Mouse (Mus musculus): ENCODE data around the gene Sec62. TPM values are rescaled to one million over a fixed set of nuclear protein-coding genes. Genes with fewer than 3 reads are reported as not detected.

Gene Sec62
- total RNA-seq (2022): 100 to 1,000 TPM in 2 of 4 experiments, 10 to 100 TPM in 2; 91.1 to 113 (median 104) TPM

DNA sequence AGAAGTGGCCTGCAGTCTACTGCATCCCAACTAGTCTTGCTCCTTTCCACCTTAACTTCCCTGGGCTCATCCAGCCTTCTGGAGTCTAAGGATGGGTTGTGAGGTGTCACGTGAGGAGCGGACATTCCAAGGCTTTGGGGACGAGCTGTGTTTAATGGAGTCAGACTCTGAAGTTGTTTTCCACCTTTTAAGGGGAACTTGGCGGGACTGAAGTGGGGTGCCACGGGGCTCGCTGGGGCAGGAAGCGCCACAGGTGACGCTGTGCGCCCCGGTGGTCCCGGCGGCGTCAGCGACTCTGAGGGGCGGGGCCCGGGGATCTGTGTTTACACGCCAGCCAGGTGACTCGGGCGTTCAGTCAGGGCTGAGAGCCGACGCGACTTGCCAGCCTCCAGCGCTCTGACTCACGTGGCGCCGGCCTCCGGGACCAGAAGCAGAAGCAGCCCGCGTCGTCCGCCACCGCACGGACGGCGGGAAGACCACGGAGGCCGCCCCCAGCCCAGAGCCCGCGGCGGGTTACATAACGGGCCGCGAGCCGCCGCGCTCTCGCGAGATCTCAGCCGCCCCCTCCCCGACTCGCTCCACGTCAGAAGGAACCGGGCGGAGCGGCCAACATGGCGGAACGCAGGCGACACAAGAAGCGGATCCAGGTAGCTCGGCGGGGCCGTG is at the start of gene Sec62:
Gene Sec62, plus strand, starts transcription at position 139 of the 666 bp plus-strand sequence.
- DNase-seq: peak; percentile 87

DNA sequence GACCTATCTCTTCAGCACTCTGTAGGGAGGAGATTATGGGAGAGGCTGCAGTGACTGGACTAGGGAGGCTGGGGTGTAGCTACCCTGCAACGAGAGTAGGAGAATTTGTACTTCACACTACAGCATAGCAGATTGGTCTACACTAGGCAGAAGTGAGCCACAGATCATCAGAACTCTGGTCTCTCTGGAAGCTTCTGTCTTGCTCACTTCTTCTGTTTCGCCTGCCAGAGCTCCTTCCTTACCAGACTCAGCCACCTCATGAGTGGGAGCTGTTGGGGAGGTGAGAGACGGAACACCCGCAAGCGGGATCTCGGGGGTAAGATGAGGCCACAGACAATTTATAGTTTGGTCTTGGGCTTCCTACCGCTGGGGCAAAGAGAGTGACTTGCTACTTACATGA is 49.8 kb upstream of the Sec62 start:
- DNase-seq: no peak

DNA sequence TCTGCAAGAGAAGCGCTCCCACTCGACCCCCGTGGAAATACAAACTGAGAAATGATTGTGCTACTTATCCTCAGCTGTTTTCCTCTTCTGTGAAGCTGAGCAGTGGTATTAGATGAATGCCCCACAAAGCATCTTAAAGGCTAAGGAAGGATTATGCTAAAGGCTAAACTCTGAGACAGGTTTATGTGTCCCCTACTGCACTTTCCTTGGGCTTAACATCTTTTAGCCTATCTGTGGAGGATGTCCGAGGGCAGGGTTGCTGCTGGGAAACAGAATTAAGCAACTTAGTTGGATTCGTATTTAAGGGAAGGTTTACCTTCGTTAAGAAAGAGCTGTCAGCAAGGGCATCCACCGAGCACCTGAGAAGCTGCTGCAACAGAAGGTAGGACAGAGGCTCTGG is 46.7 kb upstream of the Sec62 start, which contains the start of gene Samd7:
Gene Samd7, plus strand, starts transcription at position 288 of the 400 bp plus-strand sequence.
- DNase-seq: no peak

DNA sequence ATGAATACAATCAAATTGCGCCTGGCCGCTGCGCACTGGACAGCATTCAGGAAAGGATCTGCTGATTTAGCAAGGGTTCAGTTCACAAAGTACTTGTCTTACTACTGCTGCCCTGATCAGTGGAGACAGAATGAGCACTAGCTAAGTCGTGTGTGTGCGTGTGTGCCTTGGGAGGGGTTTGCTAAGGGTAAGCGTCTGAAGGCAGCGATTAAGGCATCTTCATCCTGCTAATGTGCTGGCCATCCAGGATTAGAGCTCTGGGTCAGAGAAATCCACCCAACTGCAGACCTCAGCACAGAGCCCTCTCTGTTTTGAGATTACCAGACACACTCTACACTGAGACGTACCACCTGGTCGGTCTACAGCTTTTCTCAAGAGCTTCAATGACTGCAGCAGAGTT is 44.4 kb upstream of the Sec62 start:
- no peak for DNase-seq

DNA sequence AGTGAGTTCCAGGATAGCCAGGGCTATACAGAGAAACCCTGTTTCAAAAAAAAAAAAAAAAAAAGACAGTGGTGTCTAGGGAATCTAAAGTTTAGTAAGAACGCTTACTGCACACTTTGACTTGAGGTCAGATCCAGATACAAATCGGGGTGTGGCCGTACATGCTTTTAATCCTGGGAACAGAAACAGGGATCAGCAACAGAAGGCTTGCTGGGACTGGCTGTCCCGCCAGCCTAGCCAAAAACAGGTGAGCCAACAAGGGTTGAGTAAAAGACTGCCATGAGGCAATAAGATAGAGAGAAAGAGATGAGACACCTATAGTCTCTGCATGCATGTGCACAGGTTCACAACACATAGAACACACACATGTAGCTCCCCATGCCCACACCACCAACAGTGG is 38.0 kb upstream of the Sec62 start:
- no peak for DNase-seq

DNA sequence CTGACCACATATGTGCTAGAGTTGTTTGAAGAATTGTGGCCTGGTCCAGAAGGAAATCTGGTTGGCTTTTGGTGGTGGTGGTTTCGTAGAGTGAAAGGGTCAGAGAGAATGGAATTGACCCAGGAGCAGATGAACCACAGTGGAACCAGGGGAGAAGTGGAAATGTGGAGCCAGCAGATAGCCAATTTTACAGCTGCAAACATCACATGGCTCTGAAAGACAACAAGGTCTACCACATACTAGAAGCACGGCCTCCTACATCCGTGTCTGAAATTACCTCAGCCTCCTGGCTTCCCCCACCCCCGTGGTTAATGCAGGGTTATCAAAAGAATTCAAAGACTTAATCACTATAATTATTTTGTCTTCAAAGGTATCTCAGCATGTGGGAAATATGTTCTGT is 27.8 kb upstream of the Sec62 start:
- no peak for DNase-seq

DNA sequence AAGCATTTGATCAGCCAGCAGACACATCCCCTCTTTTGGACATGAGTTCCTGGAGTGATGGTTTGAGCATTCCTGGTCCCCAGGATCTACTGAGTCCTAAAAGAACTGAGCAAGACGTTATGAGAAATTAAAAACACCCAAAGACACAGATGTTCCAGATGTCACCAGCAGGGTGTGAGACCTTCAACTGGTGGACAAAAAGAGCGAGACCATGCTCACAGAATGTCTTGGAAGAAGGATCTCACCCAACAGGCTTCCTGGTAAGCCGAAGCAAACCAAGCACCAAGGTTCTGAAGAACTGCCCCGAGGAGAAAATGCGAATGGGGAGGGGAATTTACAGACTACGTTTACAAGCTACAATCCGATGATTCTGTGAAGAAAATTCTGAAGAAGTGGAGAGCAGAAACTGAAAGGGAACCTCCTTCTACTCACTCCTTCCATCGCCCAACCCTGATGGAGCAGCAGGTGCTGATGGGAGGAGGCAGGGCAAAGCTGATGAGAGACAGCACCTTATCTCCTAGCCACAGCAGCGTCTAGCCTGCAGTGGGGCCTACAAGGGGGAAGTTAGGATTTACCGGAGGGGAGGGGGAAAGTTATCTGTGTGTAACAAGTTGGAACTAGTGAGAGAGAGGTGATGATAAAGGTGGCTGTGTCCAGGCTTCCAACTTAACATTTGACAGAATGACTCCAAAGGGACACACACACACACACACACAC is 27.2 kb upstream of the Sec62 start:
- no peak for DNase-seq

DNA sequence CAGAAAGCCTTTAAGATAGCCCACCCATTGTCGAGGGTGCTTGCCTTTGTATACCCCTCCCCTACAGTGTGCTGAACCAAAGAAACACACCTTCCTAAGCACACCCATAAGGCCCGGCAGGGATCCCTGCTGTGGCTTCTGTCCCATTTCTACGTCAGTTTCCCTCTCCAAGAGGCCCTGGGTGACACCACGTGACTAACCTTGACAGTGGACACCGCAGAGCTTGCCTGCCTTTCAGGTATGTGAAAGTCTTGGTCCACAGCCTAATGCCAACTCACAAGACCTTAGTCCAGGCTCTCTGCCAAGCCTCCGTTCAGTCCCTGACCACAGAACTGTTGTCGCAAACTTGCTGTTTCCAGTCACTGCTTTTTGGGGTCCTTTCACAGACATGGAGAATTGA is 26.5 kb upstream of the Sec62 start:
- peak; percentile 9 for DNase-seq

DNA sequence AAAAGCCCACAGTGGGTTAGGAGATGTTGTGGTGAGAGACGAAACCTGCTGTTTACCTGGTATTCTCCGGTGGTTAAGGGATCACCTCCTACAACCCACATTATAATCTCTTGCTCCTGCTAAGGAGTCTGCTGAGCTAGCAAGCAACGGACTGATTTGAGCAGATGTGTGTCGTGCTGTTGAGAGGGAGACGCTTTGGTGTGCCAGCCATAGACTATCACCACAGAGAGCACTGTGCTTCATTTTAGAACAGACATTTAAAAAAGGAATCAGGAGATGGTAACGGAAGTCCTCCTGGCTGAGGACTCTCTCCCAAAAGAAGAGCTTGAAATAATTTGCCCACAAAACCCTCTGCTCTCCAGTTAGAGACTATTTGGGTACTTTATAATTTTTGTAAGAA is 25.4 kb upstream of the Sec62 start:
- no peak for DNase-seq

DNA sequence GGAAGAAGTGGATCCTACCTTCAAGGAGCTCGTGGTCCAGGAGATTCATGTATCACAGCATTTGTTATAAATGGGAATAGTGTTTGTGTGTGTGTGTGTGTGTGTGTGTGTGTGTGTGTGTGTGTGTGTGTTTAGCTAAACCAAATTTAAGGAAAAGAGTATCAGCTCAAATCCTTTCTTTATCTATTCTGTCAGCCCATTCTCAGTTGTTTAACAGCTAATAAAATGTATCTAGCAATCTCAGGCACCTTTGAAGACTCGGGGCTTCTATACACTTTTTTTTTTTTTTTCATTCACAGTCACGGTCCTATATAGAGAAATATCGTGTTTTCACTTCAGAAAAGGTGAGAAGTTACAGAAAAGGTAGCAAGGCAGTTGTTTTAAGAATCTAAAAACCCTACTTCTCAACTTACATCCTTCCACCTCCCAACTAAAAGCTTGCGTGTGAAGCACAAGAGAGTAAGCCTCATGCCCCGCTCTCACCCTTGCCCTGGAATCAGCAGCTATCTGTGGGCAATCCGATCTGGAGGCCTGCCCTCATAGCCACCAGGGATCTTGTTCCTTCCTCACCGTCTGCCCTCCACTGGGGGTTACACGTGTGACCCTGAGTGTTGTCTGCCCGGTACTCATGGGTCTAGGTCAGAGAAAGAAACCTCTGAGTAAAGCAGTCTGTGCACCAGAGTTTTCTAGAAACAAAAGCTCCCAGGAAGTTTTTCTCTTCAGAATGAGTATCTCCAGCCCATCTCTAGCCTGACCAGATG is 22.7 kb upstream of the Sec62 start:
- peak; percentile 3 for DNase-seq

DNA sequence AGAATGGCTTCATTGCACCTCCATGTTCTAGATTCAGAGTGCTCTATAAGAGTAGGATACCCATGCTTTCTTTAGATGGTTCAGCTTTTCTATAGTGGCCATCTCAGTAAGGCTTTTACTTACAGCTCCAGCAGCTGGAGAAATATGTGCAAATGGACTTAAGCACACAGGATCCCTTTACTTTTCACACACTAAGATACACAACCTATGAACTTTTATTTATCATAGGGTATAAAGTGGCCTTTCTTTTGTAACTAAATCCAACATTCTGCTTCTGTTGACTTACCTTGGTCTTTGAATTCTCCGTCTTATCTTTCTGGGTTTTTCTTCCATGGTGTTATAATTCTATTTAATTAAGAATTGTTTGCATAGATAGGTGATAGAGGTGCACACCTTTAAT is 21.1 kb upstream of the Sec62 start:
- DNase-seq: no peak

DNA sequence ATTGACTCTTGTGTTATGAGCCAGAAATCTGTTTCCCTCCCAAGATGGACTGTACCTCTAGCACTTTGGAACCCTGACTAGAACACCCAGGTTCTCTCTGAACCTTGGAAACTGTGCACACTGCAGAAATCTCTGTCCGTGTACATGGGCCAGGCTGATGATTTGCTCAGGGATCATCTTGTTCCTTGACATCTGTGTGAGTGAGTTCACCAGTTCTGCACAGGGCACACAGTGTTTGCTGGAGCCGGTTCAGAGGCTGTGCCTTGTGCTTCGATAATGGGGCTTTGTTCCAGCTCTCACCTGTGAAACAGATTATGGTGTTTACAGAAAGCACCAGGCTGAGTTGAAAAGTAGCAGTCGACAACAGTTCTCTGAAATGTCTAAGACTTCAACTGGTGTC is 20.0 kb upstream of the Sec62 start:
- no peak for DNase-seq

DNA sequence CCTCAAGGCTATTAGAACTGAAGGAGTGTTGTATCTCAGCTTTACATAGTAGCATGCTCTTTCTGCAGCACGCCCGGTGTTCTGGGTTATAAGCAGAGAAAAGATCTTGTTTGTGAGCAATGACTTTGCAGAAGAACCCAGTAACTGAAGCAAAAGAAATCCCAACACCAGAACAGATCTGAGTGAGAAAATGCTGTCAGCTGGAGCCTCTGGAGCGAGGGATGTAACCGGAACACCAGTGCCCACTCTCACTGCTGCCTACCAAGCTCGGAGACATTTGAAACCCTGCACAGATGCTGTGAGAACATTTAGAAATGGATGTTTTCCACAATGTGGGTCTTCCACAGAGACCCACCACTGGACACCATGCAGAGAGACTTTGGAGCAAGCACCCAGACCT is 18.0 kb upstream of the Sec62 start:
- no peak for DNase-seq

DNA sequence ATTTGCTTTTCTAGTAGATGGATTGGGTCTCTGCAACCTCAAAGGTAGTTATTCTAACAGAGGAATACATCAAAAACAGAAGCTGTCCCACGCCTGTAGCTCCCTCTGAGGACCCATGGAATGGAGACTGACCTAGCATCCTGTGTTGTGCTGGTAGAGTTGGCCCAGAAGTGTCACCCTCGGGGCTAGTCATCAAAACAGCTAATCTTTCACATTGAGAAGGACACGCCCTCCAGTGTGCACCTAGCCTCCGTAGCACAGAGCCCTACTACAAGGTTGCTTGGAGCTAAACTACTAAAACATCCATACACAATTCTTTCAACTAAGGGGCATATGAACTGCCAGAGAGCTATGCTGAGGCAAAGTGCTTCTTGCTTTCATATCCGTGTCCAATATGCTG is 14.7 kb upstream of the Sec62 start:
- DNase-seq: no peak

DNA sequence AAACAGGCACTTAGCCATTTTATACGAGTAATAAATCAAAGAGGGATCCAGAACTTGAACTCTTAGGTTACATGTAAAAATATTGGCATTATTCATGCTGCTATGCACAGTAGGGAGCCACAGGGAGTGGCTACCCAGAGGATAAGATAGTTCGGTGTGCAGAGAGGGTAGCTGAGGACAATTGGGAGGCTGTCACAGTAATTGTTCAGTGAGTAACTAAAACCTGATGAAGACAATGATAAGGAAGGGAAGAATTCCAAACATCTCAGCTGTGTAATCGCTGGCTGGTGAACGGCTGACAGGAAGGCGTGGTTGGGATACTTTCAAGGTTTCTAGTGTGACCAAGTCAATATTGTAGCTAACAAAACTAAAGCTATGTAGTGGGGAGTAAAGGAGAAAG is 4.1 kb upstream of the Sec62 start:
- DNase-seq: no peak

DNA sequence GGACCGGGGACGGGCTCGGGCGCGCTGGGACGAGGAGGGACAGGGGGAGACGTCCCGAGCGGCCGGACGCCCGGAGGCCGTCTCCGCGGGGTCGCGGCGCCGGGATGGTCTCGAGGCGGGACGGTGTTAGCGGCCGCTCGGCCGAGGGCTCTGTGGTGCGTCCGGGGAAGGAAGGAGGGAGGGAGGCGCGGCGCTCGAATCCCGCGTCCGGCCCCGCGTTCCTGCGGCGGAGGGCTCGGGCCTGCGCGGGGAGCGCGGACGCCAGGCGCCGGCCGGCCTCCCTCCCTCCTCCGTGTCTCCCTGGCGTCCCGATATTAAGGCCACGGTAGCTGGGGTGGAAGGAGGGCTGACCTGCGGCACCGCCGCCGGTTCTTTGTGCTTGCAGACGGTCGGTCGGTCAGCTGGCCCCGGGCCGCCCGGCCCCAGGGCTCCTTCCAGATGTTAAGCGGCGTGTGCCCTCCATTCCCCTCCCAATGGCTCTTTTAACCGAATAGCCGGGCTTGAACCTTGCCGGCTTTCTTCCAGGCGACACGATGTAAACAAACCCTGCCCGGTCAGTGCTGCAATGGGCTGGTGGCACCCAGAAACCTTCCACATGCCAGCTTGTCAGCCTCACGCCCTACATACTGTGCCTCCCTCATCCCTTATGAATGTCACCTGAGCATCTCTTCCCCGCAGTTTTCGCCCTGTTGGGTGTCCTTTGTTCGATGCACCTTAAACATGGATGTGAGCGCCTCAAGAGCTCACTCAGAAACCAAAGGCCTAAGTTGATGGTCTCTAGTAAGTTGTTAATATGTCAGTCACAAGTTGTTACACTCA is 937 bp downstream of the Sec62 start:
- peak; percentile 19 for DNase-seq

DNA sequence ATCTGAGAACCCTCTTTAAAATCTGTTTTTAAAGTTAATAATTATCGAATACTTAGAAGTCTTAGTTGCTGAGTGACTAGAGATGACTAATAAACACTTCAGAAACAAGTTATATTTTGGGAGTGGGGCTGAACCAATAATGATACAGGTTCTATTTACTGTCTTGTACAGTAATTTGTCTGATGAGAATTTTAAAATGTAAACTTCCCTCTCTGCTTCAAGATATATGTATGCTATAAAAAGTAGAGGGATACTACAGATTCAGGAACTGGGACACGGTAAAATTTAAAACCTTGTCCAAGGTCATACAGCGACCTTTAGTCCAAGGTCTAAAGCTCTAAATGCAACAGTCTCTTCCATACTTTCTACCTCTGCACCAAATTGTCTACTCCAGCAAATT is 9.5 kb downstream of the Sec62 start:
- no peak for DNase-seq

DNA sequence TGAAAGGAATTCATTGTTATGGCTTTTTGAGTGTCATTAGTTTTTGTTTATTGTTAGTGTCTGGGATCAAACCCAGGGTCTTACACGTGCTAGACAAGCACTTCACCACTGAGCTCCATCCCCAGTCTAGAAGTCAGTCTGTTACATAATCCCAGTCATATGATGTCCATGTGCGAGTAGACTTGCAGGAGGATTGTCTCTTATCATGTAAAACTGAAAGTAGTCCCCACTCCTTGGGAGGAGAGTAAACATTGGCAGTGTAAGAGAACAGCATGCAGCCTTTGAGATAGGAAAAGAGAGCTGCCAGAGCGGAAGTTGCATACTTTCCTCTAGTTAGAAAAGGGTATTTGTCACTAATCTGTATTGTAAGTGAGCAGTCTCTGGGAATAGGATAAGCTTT is 20.2 kb downstream of the Sec62 start:
- DNase-seq: no peak

DNA sequence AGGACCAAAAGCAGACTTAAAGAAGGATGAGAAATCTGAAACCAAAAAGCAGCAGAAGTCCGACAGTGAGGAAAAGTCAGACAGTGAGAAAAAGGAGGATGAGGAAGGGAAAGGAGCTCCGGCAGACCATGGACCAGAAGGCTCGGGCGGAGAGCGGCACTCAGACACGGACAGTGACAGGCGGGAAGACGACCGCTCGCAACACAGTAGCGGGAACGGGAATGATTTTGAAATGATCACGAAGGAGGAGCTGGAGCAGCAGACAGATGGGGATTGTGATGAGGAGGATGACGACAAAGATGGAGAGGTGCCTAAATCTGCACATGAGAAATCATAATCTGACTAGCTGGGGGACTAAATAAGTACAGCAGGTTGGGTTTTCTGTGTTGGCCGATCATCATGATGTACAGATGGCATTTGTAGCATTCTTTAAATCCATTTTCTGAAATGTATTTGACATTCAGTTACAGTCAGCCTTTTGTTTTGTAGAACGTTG is 26.0 kb downstream of the Sec62 start:
- no peak for DNase-seq

DNA sequence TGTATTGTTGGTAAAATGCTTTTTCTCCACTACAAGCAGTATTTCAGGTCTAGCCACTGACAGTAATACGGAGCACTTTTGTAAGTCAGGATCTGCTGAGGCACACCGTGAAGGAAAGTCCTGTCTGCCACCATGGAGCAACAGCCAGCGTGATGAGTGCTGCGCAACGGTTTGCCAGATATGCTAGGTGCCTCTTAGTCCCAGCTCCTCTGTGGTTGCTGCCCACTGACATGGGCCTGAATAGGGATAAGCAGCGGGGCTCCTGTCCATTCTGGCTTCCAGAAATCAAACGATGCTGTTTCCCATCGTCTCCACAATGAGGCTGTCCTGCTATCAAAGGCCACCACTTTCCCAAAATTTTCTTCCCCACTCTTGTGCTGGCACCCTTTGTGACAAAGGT is 29.5 kb downstream of the Sec62 start:
- DNase-seq: no peak

DNA sequence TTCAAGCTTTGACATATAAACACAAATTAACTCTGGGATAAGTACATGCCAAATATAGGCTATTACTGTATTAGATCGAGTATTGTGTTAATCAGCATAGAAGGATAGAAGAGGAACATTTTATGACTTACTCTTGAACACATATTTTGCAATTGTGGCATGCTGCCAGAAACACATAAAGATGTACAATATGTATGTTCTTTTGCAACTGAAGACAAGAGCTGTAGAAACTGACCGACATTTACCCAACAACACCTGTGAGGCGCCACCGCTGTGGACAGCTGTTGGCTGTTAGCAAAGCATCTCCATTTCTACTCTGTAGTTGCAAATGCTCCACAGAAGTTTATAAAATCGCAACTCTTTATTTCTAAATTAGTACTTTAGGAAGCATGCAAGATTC is 33.4 kb downstream of the Sec62 start:
- no peak for DNase-seq

DNA sequence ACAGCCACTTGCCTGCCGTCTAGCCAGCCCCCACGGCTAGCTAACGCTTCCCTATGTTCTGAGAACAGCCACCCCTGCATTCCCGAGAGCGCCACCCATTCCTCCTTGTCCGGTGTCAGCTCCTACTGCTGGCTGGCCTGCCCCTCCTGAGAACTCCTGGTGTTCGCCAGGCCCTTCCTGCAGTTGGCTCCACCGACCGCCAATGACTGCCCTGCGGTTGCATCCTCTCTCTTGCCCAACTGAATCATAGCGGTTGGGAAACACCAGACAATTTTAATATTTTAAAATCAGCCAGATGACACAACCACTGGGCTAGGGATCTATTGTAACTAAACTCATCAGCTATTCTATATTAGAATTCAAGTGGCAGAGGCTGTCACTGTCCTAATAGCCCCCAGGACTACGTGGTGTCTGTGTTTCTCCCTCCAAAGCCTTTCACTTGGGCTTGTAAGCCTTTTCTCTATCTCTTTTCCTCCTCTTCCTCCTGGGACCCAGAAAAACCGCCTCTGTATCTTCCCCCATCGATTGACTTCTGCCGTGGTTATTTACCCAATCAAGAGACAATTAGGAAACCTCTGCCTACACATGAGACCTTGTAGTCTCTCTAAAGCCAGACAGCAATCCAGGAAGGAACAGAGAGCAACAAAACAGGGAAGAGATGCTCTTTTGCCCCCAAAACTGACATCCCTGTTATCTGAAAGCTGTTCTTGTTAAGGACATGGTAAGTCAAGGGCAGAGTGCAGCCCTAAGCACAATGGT is 39.4 kb downstream of the Sec62 start:
- DNase-seq: no peak
